Mouse (Mus musculus) cerebellum, adult (tissue): Measurements from ENCODE around the gene Ubtfl1.
"Not testable (repeated sequence)": the region's sequence is repeated elsewhere in the genome, so short reads cannot be mapped to it uniquely, and the experiment has no call there.

Experiments
- ATAC-seq: cut with Nextera tagmentation; 2 replicates; pipeline ENCODE4 v1.9.2; 2017; ENCODE audit warnings: mild to moderate bottlenecking, moderate library complexity, mixed read lengths; ENCODE audit not compliant: insufficient number of reproducible peaks, low FRiP score, low TSS enrichment

Gene Ubtfl1

DNA sequence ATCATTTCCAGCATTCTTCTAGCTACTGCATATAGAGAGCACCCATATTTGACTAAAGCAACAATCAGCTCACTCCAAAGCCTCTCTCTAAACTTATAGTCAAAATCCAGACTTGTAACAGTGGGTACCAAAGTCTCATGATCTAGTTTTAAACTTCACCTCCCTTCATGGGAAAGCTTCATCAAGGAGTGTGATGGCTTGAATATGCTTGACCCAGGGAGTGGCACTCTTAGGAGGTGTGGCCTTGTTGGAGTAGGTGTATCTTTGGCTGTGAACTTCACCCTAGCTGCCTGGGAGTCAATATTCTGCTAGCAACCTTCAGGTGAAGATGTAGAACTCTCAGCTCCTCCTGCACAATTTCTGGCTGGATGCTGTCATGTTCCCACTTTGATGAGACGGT lies at the start of gene Ubtfl1:
TSS of gene Ubtfl1 (plus strand) at position 301 of the 400 bp plus-strand sequence.
- no peak for ATAC-seq

DNA sequence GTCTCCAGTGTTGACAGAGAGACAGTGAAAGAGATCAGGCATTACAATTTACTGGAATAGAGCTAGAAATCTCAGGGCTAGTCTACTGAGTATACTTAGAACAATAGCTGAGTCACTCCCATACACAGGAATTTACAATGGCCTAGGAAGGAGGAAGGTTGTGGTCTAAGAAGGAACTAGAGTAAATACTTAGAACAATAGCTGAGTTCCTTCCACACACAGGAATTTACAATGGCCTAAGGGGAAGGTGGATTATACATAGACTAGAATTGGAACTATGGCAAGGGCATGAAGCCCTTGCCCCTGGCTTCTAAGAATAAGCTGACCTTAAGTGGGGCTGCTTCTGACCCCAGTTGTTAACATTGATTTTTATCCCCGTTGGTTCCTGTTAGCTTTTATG lies 31.2 kb upstream of the Ubtfl1 start:
- not testable (repeated sequence) for ATAC-seq

DNA sequence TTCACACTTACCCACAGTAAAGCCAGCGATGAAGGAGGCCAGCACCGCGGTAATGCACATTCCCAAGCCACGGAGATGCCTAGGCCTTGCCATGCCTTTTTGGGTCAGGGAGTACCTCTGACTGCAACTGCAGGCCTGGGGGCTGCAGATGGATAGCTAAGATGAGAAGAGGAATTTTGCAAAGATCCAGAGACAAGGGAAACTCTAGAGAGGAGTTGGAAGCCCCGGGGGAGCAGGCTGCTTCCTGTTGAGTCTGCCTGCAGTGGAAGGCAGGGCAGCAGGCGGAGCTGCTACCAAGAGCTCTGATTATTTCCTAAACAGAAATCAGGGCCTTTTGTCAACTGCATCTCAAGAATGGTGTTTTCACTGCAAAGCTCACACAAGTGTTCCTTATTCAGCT lies 18.4 kb upstream of the Ubtfl1 start:
- ATAC-seq, result no peak

DNA sequence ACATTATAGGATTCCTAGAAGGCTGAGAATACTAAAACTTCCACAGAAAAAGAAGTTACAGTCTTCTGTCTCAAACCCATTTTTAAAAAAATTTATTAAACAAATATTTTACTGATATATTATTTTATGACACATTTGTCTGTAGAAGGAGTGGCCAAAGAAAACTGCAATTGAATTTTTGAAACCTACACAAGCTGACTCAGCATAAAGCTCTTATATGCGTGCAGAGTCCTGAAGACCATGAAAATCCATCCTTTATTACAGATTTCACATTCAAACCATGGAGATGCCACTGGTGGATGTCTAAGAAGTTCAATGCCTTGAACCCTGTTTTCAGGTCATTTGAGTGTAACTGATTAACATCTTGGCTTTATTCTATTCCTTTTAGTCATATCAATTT lies 4.6 kb upstream of the Ubtfl1 start:
- no peak for ATAC-seq

DNA sequence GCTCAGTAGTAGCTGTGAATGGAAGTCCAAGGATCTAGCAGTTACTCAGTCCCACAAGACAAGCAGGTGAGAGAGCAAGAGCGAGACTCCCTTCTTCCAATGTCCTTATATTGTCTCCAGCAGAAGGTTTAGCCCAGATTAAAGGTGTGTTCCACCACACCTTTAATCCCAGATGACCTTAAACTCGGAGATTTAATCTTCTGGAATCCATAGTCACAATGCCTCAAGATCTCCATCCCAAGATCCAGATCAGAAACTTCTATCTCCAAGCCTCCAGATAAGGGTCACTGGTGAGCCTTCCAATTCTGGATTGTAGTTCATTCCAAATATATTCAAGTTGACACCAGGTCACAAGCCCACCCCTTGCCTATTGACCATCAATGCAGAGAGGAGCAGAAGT lies 1.3 kb upstream of the Ubtfl1 start, which contains the start of gene Naalad2:
TSS of gene Naalad2 (minus strand) at position 101 of the 400 bp plus-strand sequence.
- ATAC-seq, result not testable (repeated sequence)

DNA sequence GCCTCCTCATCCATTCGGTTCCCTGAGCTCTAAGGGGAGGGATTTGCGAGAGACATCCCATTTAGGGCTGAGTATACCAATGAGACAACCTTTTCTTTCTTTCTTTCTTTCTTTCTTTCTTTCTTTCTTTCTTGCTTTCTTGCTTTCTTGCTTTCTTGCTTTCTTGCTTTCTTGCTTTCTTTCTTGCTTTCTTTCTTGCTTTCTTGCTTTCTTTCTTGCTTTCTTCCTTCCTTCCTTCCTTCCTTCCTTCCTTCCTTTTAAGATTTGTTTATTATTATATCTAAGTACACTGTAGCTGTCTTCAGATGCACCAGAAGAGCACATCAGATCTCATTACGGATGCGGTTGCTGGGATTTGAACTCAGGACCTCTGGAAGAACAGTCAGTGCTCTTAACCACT lies 8.2 kb downstream of the Ubtfl1 start:
- ATAC-seq, result not testable (repeated sequence)

GRCm38 (mm10) chr9:18430354-18430753 lies 26.1 kb downstream of the Ubtfl1 start, which contains the start of gene Mbd3l2:
Gene Mbd3l2, plus strand, starts transcription at chr9:18430654.
- no peak for ATAC-seq

GRCm38 (mm10) chr9:18431687-18432086 lies 27.5 kb downstream of the Ubtfl1 start:
- no peak for ATAC-seq

GRCm38 (mm10) chr9:18456520-18456919 lies 52.3 kb downstream of the Ubtfl1 start:
- no peak for ATAC-seq
